Mouse (Mus musculus): ENCODE measurements at regions not wholly inside any gene's neighbourhood (a gene's known extent, or its start where the extent isn't known, plus 50 kb on each side); places are given as distances from the start of the nearest gene placed in this dataset.

GRCm38 (mm10) chr6:31810602-31811512 is 239.2 kb upstream of the 1700012A03Rik start:
- no peak for DNase-seq (ENCODE audit: low spot score)

GRCm38 (mm10) chr6:31804468-31804867 is 240.7 kb upstream of the Podxl start:
- DNase-seq (ENCODE audit: low spot score), result peak; percentile 49

GRCm38 (mm10) chr6:31803222-31803621 is 239.4 kb upstream of the Podxl start:
- peak; percentile 67 for DNase-seq (ENCODE audit: low spot score)

DNA sequence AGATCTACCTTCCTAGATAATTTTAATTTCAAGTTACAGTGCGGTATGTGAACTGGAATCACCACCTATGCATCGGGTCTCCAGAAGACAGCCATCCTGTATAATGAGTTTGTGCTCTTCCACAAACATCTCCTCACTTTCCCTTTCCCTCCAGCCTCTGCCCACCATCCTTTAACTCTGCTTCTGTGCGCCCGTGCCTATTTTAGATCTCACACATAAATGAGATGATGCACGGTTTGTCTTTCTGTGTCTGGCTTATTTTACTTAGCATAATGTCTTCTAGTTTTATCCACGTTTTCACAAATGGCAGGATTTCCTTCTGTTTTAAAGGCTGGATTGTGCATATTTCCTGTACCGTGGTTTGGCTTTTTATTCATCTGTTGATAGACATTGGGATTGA is 227.8 kb upstream of the Podxl start:
- DNase-seq (ENCODE audit: low spot score), result no peak

- DNase-seq (ENCODE audit: low spot score), result no peak
Observed at GRCm38 (mm10) chr6:31790906-31791305, 227.1 kb upstream of the Podxl start.

- DNase-seq (ENCODE audit: low spot score), result no peak
Observed at GRCm38 (mm10) chr6:31776841-31777240, 213.1 kb upstream of the Podxl start.

DNA sequence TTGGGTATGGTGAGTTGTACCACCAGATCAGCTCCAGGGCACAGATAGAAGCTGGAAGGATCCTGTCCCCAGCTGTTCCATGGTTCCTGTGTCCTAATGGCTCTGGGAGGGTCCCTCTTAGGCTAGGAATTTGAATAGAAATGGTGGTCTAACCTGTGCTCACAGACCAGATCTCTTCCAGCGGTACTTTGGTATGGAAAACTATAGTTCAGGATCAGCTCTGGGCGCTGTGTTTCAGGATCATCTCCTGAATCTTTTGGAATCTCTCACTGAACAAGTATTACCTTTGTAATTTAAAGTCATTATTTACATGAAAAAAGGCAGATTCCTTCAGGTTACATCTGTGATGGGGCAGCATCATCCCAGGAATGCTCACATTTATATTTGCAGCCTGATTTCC is 208.1 kb upstream of the Podxl start:
- no peak for DNase-seq (ENCODE audit: low spot score)

- DNase-seq (ENCODE audit: low spot score), result no peak
Observed at GRCm38 (mm10) chr6:31745589-31745988, 181.8 kb upstream of the Podxl start.

DNA sequence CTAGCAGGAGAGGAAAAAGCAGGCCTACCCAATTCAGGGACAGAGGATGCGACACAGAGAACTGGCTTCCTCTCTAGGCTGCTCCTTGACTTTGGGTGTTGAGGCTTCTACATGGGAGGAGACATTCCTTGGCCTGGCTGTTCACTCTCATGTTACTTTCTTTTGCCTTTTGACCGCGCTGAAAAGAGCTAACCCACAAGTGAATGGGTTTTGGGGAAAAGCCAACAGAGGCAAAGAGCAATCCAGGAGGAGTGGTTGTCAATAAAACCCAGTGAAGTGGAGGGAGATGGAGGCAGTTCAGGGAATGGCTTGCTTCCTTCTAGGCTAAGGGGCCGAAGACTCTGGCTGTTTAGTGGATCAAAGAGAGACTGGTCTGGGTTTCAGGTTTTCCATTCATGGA is 167.6 kb upstream of the Podxl start:
- DNase-seq (ENCODE audit: low spot score), result no peak

- DNase-seq (ENCODE audit: low spot score), result no peak
Observed at GRCm38 (mm10) chr6:31719614-31720013, 155.8 kb upstream of the Podxl start.

DNA sequence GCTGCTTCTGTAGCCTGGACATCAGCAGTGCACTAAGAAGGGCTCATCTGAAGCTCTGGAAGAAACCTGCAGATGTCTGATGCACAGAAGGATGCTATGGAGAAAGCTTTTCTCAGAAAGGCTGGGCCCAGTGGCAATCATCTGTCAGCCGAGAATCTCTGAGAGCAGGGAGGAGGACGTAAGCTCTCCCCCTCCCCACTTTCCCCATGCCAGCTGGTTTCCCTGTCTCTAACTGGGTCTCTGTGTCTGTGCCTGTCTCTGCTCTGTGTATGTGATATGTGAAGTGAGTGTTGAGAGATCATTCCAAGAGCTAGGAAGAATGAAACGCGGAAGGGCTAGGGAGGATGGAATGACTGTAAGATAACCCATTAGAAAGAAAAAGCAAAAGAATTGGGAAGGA is 155.1 kb upstream of the Podxl start:
- DNase-seq (ENCODE audit: low spot score), result no peak

- no peak for DNase-seq (ENCODE audit: low spot score)
Observed at GRCm38 (mm10) chr6:31717531-31717930, 153.8 kb upstream of the Podxl start.

DNA sequence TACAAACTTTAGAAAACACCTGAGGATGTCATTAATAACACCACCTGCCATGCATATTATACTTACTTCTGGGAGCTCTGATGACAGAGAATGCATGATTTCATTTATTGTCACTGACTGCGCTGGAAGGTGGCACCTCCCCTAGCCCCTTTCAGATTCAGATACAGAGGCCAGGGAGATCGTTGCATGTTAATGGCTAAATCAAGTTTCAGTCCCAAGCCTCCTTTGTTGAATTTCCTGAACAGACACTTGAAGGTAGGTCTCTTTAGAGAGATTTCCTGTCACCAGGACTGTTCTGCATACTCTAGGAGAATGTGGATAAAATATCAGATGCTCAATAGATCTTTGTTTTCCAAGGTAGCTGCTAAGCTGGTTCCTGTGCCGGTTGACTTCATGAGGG is 143.5 kb upstream of the Podxl start:
- DNase-seq (ENCODE audit: low spot score), result no peak

DNA sequence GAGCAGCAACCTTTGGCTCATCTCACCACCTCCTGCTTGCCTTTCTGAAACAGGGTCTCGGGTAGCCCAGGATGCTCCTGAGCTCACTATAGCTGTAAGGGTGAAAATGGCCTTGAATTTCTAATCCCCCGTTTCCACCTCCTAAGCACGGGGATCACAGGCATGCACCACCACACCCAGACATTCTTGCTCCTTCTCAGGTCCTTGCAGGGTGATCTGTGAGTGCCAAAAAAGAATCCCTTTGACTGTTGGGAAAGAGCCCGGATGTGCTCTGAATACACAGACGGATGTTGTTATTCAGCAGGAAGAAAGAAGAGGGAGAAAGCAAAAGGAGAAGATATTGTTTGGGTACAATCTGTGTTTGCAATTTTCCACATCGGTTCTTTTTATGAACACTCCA is 140.4 kb upstream of the Podxl start:
- no peak for DNase-seq (ENCODE audit: low spot score)

- no peak for DNase-seq (ENCODE audit: low spot score)
Observed at GRCm38 (mm10) chr6:31702931-31703330, 139.2 kb upstream of the Podxl start.

DNA sequence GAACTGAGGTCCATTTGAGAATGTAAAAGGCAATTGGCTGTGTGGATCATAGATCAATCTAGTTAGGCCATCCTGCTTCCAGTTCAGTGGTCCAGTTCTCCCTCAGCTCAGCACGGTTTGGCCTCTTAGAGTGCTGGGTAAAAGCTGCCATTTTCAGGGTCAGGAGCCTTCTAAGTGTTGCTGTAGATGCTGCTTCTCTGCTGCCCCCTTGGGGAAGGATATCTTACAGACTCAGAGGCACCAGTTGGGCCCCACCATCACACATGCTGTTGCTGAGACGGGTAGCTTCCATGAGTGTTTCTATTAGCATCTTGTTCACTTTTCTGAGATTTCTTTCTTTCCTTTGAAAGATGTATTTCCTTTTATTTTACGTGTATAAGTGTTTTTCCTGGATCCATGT is 132.1 kb upstream of the Podxl start:
- no peak for DNase-seq (ENCODE audit: low spot score)

- DNase-seq (ENCODE audit: low spot score), result no peak
Observed at GRCm38 (mm10) chr6:31693047-31693446, 129.3 kb upstream of the Podxl start.

DNA sequence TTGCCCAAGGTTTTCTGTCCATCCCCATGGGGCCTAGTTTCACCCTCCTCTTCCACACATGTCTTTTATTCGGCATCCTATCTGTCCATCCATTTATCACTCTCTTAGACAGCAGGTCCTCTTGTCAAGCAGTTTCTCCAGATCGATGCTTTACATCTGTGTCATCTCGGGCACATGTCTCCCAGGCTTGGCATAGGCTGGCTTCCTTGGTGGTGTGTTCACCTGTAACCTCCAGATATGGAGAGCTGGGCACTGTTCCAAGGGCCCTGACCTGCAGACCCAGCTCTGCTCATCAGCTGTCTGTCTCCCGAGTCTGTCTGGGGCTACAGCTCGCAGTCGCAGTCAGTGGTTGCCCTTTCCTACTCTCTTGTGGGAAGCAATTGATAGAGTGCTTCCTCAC is 128.2 kb upstream of the Podxl start:
- DNase-seq (ENCODE audit: low spot score), result no peak

DNA sequence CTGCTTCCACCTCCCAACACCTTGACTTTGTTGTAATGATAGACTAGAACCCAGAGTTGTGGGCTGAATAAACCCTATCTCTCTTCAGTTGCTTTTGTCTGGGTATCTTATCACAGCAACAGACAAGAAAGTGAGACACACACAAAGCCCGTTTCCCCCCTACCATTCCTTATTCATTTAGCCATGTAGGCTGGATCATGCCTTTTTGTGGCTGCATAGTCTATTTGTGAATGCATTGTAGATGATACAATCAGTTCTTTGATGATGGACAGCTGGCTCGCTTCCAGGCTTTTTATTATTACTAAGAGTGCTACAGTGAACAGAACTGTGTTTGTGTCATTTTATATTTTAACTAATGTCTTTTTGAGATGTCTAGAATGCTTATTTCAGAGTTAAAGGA is 116.3 kb upstream of the Podxl start:
- DNase-seq (ENCODE audit: low spot score), result no peak

- DNase-seq (ENCODE audit: low spot score), result no peak
Observed at GRCm38 (mm10) chr6:31665671-31666486, 102.1 kb upstream of the Podxl start.

- DNase-seq (ENCODE audit: low spot score), result peak; percentile 15
Observed at GRCm38 (mm10) chr6:31664495-31664894, 100.7 kb upstream of the Podxl start.

DNA sequence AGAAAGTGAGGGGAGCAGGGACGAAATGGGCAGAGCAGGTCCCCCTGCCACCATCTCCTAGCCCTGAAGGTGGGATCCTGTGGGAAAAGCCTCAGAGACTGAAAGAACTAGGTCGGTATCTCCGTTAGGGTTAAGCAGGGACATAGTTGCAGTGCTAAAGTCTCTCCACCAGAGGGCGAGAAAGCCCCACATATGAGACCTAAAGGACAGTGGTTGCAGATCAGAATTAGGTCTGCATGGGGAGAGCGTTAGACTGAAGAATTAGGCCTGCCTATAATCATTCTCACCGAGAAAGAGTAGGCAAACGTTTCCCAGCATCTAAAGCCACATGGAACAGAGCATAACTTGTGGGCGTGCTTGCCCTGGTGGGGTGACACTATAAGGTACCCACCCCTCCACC is 97.0 kb upstream of the Podxl start:
- no peak for DNase-seq (ENCODE audit: low spot score)

GRCm38 (mm10) chr6:31659901-31660300 is 96.1 kb upstream of the Podxl start:
- no peak for DNase-seq (ENCODE audit: low spot score)
